9 mouse cellular contexts compared by ENCODE assay signal in the genomic region with DNA sequence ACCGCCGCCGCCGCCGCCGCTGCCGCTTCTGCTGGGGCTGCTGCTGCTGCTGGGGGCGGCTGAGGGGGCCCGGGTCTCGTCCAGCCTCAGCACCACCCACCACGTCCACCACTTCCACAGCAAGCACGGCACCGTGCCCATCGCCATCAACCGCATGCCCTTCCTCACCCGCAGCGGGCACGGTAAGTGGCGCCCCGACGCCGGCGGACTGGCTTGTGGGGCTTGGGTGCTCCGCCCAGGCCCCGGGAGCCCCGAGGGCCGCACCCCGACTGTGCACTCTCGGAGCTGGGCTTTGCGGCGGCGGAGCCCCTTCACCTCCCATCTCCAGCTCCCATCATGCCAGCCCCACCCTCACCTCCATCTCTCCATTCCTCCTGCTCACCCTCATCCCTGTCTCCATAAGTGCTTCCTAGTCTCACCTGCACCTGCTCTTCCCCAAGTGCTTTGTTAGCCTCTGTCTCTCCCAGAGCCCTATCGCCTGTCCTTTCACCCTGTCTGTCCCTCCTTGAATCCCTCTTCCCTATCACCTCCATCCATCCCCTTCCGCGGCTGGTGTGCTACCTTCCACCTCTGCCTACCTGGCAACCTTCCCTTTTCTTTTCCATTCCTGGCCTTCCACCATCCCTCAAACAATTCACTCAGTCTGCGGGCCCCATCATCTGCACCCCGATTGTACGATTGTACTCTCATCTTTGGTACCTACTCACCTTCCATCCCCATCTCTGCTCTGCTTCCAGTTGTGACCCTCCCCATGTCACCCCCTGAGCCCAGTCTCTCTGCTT. TPM values are rescaled to one million over a fixed set of nuclear protein-coding genes. Genes with fewer than 3 reads are reported as not detected.
DNase-seq lines count a peak whose midpoint lies in the region; ATAC-seq and TF ChIP-seq lines count a peak whose summit lies in the region.
"Had no signal": no experiment of that assay in that cellular context is flagged by ENCODE, and none has a peak within 500 bp of the region (broad histone marks: within the 10 kb centered on the region; RNA-seq: fewer than 3 reads in every experiment).

No protein-coding gene starts in this region.

- ATAC-seq in lung, embryonic 16.5 days (ENCODE audit: low read depth): no peak
- no peak for ATAC-seq in limb, embryonic 11.5 days (ENCODE audit: insufficient number of reproducible peaks, low FRiP score, low TSS enrichment, low read depth)
- ATAC-seq in stomach, embryonic 14.5 days (ENCODE audit: insufficient number of reproducible peaks, insufficient read depth, low FRiP score, low read depth): no peak

- H3K27ac ChIP-seq in lung, embryonic 16.5 days (ENCODE audit: low read length): no peak overlapping the region
- H3K27ac ChIP-seq in limb, embryonic 11.5 days (replicated peaks; ENCODE audit: low read depth, low read length): no peak overlapping the region
- H3K27ac ChIP-seq in stomach, embryonic 14.5 days (ENCODE audit: low read length): no peak overlapping the region
- H3K27ac ChIP-seq: liver, embryonic 14.5 days had no signal

- no peaks in the 10 kb centered on the region for H3K9me3 ChIP-seq in lung, embryonic 16.5 days (ENCODE audit: control insufficient read depth, low read length)
- H3K9me3 ChIP-seq in limb, embryonic 11.5 days (ENCODE audit: control insufficient read depth, low read length): no peaks in the 10 kb centered on the region
- no peaks in the 10 kb centered on the region for H3K9me3 ChIP-seq in stomach, embryonic 14.5 days (ENCODE audit: control insufficient read depth, low read depth, low read length)

- H3K9ac ChIP-seq in lung, embryonic 16.5 days (ENCODE audit: low read length): no peak overlapping the region
- no peak overlapping the region for H3K9ac ChIP-seq in limb, embryonic 11.5 days (ENCODE audit: low read length)
- H3K9ac ChIP-seq in stomach, embryonic 14.5 days (replicated peaks; ENCODE audit: low read depth, low read length): peak overlapping the region; percentile 25; the same call in 1 of the 2 replicates
- H3K9ac ChIP-seq: liver, embryonic 14.5 days had no signal

- peak; percentile 30 for DNase-seq in adrenal gland, adult 2 months
- DNase-seq in adrenal gland, adult 18-20 months (ENCODE audit: low spot score in 2 of 2): no peak
- no peak for DNase-seq in lung, adult 2 months
- DNase-seq in limb, embryonic 11.5 days (ENCODE audit: low spot score): no peak
- no peak for DNase-seq in yolk sac, embryonic 10.5 days (ENCODE audit: low spot score)
- no peak for DNase-seq in kidney, adult 18-20 months

- H3K4me1 ChIP-seq in lung, embryonic 16.5 days (replicated peaks; ENCODE audit: control insufficient read depth, insufficient read depth, low read length): peaks cover 16% of the 10 kb centered on the region
- no peaks in the 10 kb centered on the region for H3K4me1 ChIP-seq in lung, adult 2 months (ENCODE audit: control insufficient read depth, insufficient read depth, low read length)
- peaks cover 12% of the 10 kb centered on the region; the same call in 1 of the 2 replicates for H3K4me1 ChIP-seq in limb, embryonic 11.5 days (ENCODE audit: control insufficient read depth, insufficient read depth, low read length)
- H3K4me1 ChIP-seq in stomach, embryonic 14.5 days (ENCODE audit: control insufficient read depth, insufficient read depth, low read length): peaks cover 13% of the 10 kb centered on the region; the same call in 1 of the 2 replicates

- WGBS in lung, embryonic 16.5 days: 3% methylated on average over 33 of the region's 38 CpGs
- 5% methylated on average over 37 of the region's 38 CpGs for WGBS in lung, adult 2 months
- 4% methylated on average over 30 of the region's 38 CpGs for WGBS in limb, embryonic 11.5 days
- 6% methylated on average over 29 of the region's 38 CpGs for WGBS in stomach, embryonic 14.5 days

- H3K27me3 ChIP-seq in lung, embryonic 16.5 days (ENCODE audit: control insufficient read depth, insufficient read depth, low read depth, low read length): peaks cover 94% of the 10 kb centered on the region
- H3K27me3 ChIP-seq in limb, embryonic 11.5 days (ENCODE audit: control insufficient read depth, insufficient read depth, low read length): peaks cover 90% of the 10 kb centered on the region
- H3K27me3 ChIP-seq in stomach, embryonic 14.5 days (ENCODE audit: control insufficient read depth, insufficient read depth, low read length): peaks cover 39% of the 10 kb centered on the region

- no peak for TF ChIP-seq POLR2A in lung, adult 2 months (IDR thresholded peaks at IDR 0.05; ENCODE audit: borderline replicate concordance, extremely low read depth, low read depth, low read length)

- peak overlapping the region; percentile 76 for H3K4me2 ChIP-seq in lung, embryonic 16.5 days (ENCODE audit: low read depth, low read length)
- H3K4me2 ChIP-seq in limb, embryonic 11.5 days (ENCODE audit: low read depth, severe bottlenecking): peak overlapping the region; percentile 79
- H3K4me2 ChIP-seq in stomach, embryonic 14.5 days (replicated peaks; ENCODE audit: low read depth, low read length): peak overlapping the region; percentile 87

- TF ChIP-seq CTCF in lung, adult 2 months (IDR thresholded peaks at IDR 0.05; ENCODE audit: insufficient read depth, low read length): no peak

- peak overlapping the region; percentile 51 for H3K4me3 ChIP-seq in lung, embryonic 16.5 days (ENCODE audit: low read length)
- no peak overlapping the region for H3K4me3 ChIP-seq in lung, adult 2 months (replicated peaks; ENCODE audit: extremely low read depth, low read depth, low read length)
- peak overlapping the region; percentile 44; the same call in 1 of the 2 replicates for H3K4me3 ChIP-seq in limb, embryonic 11.5 days (ENCODE audit: low read depth, low read length)
- peak overlapping the region; percentile 47 for H3K4me3 ChIP-seq in stomach, embryonic 14.5 days (ENCODE audit: low read depth, low read length)

- no peaks in the 10 kb centered on the region for H3K36me3 ChIP-seq in lung, embryonic 16.5 days (ENCODE audit: control insufficient read depth, insufficient read depth, low read length)
- H3K36me3 ChIP-seq in limb, embryonic 11.5 days (ENCODE audit: control insufficient read depth, insufficient read depth, low read length): no peaks in the 10 kb centered on the region
- H3K36me3 ChIP-seq in stomach, embryonic 14.5 days (ENCODE audit: control insufficient read depth, insufficient read depth, low read length): no peaks in the 10 kb centered on the region

RNA-seq across cellular contexts. Expression of a gene that starts 44.3 kb away (rescaled TPM):
- under 1 TPM; 0.37 to 0.45 TPM for total RNA-seq in adrenal gland, adult 2 months (2021)
- polyA plus RNA-seq in adrenal gland, adult 2 months (2012; rRNA removed): 0.11 and 0.32 TPM in 2 replicates
- total RNA-seq in adrenal gland, adult 18-20 months (2021): under 1 TPM in 1 of 2 experiments, not detected in 1; 0.17 TPM
- not detected in 2 replicates for polyA plus RNA-seq in lung, embryonic 16.5 days (2015; fragmentation: Nextera tagmentation; extraction: Ambion mirVana)
- polyA plus RNA-seq in lung, adult 2 months (2012; rRNA removed): 0.62 and 0.65 TPM in 2 replicates
- polyA plus RNA-seq in limb, embryonic 11.5 days (2014; fragmentation: Nextera tagmentation; extraction: Ambion mirVana): not detected in 2 replicates
- not detected in 2 replicates for polyA plus RNA-seq in stomach, embryonic 14.5 days (2014; fragmentation: Nextera tagmentation; extraction: Ambion mirVana)
- polyA plus RNA-seq: liver, embryonic 14.5 days had no signal
